Mouse (Mus musculus) kidney, adult 9 months (tissue): ENCODE measurements around the gene Rplp1.

Source experiments
- DNase-seq: peaks from one replicate; pipeline ENCODE4 v3.0.0; 2022

Rplp1 gene

GRCm38 (mm10) chr9:61872246-61872941 is 41.9 kb downstream of the Rplp1 start:
- no peak for DNase-seq

- no peak for DNase-seq
Measured at GRCm38 (mm10) chr9:61871839-61872238, 42.5 kb downstream of the Rplp1 start.

- DNase-seq: no peak
Measured at GRCm38 (mm10) chr9:61867659-61868058, 46.7 kb downstream of the Rplp1 start.
